Mouse (Mus musculus) intestine, embryonic 14.5 days (tissue): ENCODE measurements around the gene Ctdspl2. TPM values are rescaled to one million over a fixed set of nuclear protein-coding genes. Genes with fewer than 3 reads are reported as not detected.

Experiments used
- ATAC-seq: fragments of 200-750 bp; cut with Nextera tagmentation; replicated peaks from 2 replicates; pipeline ENCODE4 v1.8.0; 2017; ENCODE audit warnings: low read depth, moderate number of reproducible peaks, moderate TSS enrichment, moderate library complexity; ENCODE audit not compliant: low FRiP score, low TSS enrichment
- DNase-seq: peaks from one replicate; pipeline ENCODE4 v3.0.0-alpha.2; 2018; ENCODE audit warnings: low spot score
- H3K27ac ChIP-seq: fragments of 300-500 bp; sonication (generic); 2 replicates; pipeline ENCODE4 v1.5.1; 2014; ENCODE audit warnings: low read depth, mild to moderate bottlenecking, control low read depth
- H3K27me3 ChIP-seq: fragments of 300-500 bp; sonication (generic); replicated peaks from 2 replicates; pipeline ENCODE4 v1.6.1; 2014; ENCODE audit warnings: low read length, control low read depth; ENCODE audit not compliant: control insufficient read depth, insufficient read depth
- H3K36me3 ChIP-seq: fragments of 300-500 bp; sonication (generic); 2 replicates; pipeline ENCODE4 v1.6.1; 2014; ENCODE audit warnings: low read length, control low read depth; ENCODE audit not compliant: control insufficient read depth, insufficient read depth
- H3K4me1 ChIP-seq: fragments of 300-500 bp; sonication (generic); replicated peaks from 2 replicates; pipeline ENCODE4 v1.6.1; 2014; ENCODE audit warnings: low read length, control low read depth, mixed read lengths; ENCODE audit not compliant: control insufficient read depth, insufficient read depth
- H3K4me2 ChIP-seq: fragments of 300-500 bp; sonication (generic); 2 replicates; pipeline ENCODE4 v1.6.1; 2014; ENCODE audit warnings: low read length
- H3K4me3 ChIP-seq: fragments of 300-500 bp; sonication (generic); 2 replicates; pipeline ENCODE4 v1.5.1; 2014; ENCODE audit warnings: low read depth, low read length, control low read depth, mixed read lengths
- H3K9ac ChIP-seq: fragments of 300-500 bp; sonication (generic); 2 replicates; pipeline ENCODE4 v1.6.1; 2014; ENCODE audit warnings: mild to moderate bottlenecking, low read length
- H3K9me3 ChIP-seq: fragments of 300-500 bp; sonication (generic); 2 replicates; pipeline ENCODE4 v1.6.1; 2016; ENCODE audit warnings: low read length, control low read depth; ENCODE audit not compliant: control insufficient read depth
- WGBS: fragments of 180-500 bp; shearing (Covaris S2); extraction: QIAGEN DNeasy Blood & Tissue Kit; methylation state at CpG from one replicate; pipeline ENCODE4 v1.1.7; 2014; 5-methylcytosine and 5-hydroxymethylcytosine counted together
- microRNA-seq: library from miRNA; unstranded; fragments of <30 nt; microRNA quantifications from one replicate; pipeline ENCODE4, GENCODE M21; 2016
- polyA plus RNA-seq: library from polyadenylated mRNA; unstranded; fragments of >200 nt; fragmentation: Nextera tagmentation; extraction: Ambion mirVana; gene quantifications from 2 replicates; pipeline ENCODE4 v1.2.1, GENCODE M21; 2014

The Ctdspl2 gene
- polyA plus RNA-seq, 1 experiment from 2014 or later: 51.8 TPM

GRCm38 (mm10) chr2:122031970-122032369 is 76.2 kb downstream of the Ctdspl2 start:
- Histone ChIP-seq H3K27ac (no peak overlapping the region), H3K4me1 (peaks cover 9% of the 10 kb centered on the region; the same call in 1 of the 2 replicates), H3K27me3 (no peaks in the 10 kb centered on the region), H3K4me2 (no peak overlapping the region), H3K9me3 (no peaks in the 10 kb centered on the region), H3K4me3 (no peak overlapping the region), H3K9ac (no peak overlapping the region), H3K36me3 (peaks cover 22% of the 10 kb centered on the region)
- WGBS: 87% methylated on average over 5 of the region's 6 CpGs
- DNase-seq: no peak
- no peak for ATAC-seq

DNA sequence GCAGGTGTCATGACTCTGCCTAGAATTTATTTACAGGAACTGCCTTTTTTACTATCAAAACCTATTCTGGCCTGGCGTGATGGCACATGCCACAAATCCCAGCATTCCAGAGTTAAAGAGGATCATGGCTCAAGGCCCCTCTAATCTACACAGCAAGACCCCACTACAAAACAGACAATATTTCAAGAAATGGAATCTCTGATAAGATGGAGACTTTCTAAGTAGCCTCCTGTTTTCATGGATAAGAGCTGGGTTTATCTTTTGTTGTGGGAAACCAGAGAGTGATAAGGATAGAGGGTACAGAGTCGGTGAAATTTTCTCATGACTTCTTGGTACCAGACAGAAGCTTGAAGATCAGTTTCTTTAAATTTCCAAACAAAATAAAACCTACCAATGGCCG is 80.3 kb downstream of the Ctdspl2 start:
- H3K9ac ChIP-seq: no peak overlapping the region
- no peak for DNase-seq
- no peak for ATAC-seq
- H3K36me3 ChIP-seq: peaks cover 30% of the 10 kb centered on the region
- H3K9me3 ChIP-seq: no peaks in the 10 kb centered on the region
- no peak overlapping the region for H3K4me3 ChIP-seq
- H3K4me1 ChIP-seq: no peaks in the 10 kb centered on the region
- 93% methylated on average over 3 of the region's 3 CpGs for WGBS
- no peak overlapping the region for H3K4me2 ChIP-seq
- H3K27me3 ChIP-seq: no peaks in the 10 kb centered on the region
- no peak overlapping the region for H3K27ac ChIP-seq

DNA sequence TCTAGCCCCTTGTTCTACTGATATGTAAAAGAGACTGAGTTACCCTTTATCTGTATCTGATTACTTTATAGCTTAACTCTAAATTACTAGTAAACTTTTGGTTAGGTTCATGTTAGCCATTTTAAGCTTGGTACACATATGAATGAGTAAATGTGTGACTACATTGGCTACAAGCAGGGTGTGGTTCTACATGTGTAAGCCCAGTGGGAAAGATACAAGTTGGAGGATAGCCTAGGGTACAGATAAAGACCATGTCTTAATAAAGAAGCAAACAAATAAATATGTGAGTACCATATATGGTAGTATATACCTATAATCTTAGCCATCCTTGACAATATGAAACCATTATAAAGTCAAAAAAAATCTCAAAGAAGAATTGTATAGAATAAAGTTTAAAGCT is 88.1 kb downstream of the Ctdspl2 start:
- Histone ChIP-seq H3K27me3 (no peaks in the 10 kb centered on the region), H3K4me1 (no peaks in the 10 kb centered on the region), H3K27ac (no peak overlapping the region), H3K36me3 (peaks cover 52% of the 10 kb centered on the region), H3K9ac (no peak overlapping the region), H3K4me3 (no peak overlapping the region), H3K4me2 (no peak overlapping the region), H3K9me3 (no peaks in the 10 kb centered on the region)
- ATAC-seq: no peak
- no peak for DNase-seq

- H3K27ac ChIP-seq: no peak overlapping the region
- ATAC-seq: no peak
- WGBS: 90% methylated on average over 11 of the region's 11 CpGs
- H3K9ac ChIP-seq: no peak overlapping the region
- no peak overlapping the region for H3K4me2 ChIP-seq
- no peaks in the 10 kb centered on the region for H3K27me3 ChIP-seq
- no peak for DNase-seq
- H3K9me3 ChIP-seq: no peaks in the 10 kb centered on the region
- H3K36me3 ChIP-seq: peaks cover 37% of the 10 kb centered on the region
- H3K4me1 ChIP-seq: no peaks in the 10 kb centered on the region
- no peak overlapping the region for H3K4me3 ChIP-seq
Observed at GRCm38 (mm10) chr2:122059365-122060115, 103.7 kb downstream of the Ctdspl2 start.

Small RNAs within 50 kb of the gene (microRNA-seq; reads per million reads assigned to microRNA genes)
- not detected for gene Gm47314

Other genes starting within 250 kb of the Ctdspl2 start
- gene Frmd5, start 148.9 kb upstream of the Ctdspl2 start, polyA plus RNA-seq: 3.3 and 3.5 TPM in 2 replicates
- gene Casc4, start 89.0 kb upstream of the Ctdspl2 start, polyA plus RNA-seq: 22.3 and 22.7 TPM in 2 replicates
- 0.09 and 0.30 TPM in 2 replicates for gene Mageb3, start 91 bp downstream of the Ctdspl2 start, polyA plus RNA-seq
- 12.0 and 12.4 TPM in 2 replicates for gene Eif3j1, start 72.5 kb downstream of the Ctdspl2 start, polyA plus RNA-seq
- gene Spg11, start 162.4 kb downstream of the Ctdspl2 start, polyA plus RNA-seq: 11.3 and 11.9 TPM in 2 replicates
- 318 and 332 TPM in 2 replicates for gene B2m, start 191.7 kb downstream of the Ctdspl2 start, polyA plus RNA-seq
- not detected in 2 replicates for gene Trim69, start 204.7 kb downstream of the Ctdspl2 start, polyA plus RNA-seq
- 0.13 TPM in 1 of 2 replicates, not detected in the other for gene Patl2, start 230.2 kb downstream of the Ctdspl2 start, polyA plus RNA-seq
- gene Terb2, start 230.3 kb downstream of the Ctdspl2 start, polyA plus RNA-seq: not detected in 2 replicates